Mouse (Mus musculus): ENCODE measurements around the gene Otulinl.

DNA sequence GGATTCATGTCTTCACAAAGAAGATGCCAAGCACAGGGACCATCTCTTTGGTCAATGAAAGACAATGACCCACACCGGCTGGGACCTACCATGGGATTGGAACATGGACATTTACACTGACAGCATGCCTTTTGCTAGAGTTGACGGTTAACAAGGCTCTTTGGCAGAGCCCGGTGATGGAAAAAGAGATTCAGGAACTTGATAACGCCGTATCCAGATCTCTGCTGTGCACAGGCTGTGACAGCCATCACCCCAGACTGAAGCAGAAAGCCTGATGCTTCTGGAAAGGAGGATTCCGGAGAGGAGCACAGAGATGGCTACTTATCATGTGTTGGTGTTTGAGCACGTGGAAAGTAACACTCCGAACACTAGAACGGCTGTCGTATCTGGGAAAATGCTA lies 11.9 kb upstream of the Otulinl start:
- TF ChIP-seq CTCF (conservative IDR thresholded peaks at IDR 0.05; ENCODE audit: low read length) (no peak), NANOG (IDR thresholded peaks at IDR 0.05; ENCODE audit: borderline replicate concordance, low read length) (no peak)

Data from E14TG2a.4 (cell line).